Mouse (Mus musculus) monocyte, adult 5-6 weeks (primary cell): ENCODE measurements around the gene Smim24. TPM values are rescaled to one million over a fixed set of nuclear protein-coding genes. Genes with fewer than 3 reads are reported as not detected.

ENCODE experiments used
- ATAC-seq: fragments of 153-309, 156-312 bp; replicated peaks from 2 replicates; pipeline ENCODE4 v1.8.0; 2017; ENCODE audit warnings: mild to moderate bottlenecking; ENCODE audit not compliant: low TSS enrichment, insufficient number of reproducible peaks, severe bottlenecking, poor library complexity, low FRiP score
- total RNA-seq: library from RNA; stranded (forward); fragments of 200-1000, 200-491, 200-594 nt; gene quantifications from 3 replicates; pipeline ENCODE4 v1.2.3, GENCODE M21; 2017

Gene Smim24
- total RNA-seq, result 3.9 to 7.9 TPM (median 6.3 TPM) in 3 replicates

GRCm38 (mm10) chr10:81392781-81393185 is at the start of gene Smim24:
Gene Smim24 (plus strand): TSS chr10:81393051.
- ATAC-seq, result no peak

GRCm38 (mm10) chr10:81344421-81345161 is 48.3 kb upstream of the Smim24 start:
- no peak for ATAC-seq

GRCm38 (mm10) chr10:81345162-81345534 is 47.7 kb upstream of the Smim24 start:
- ATAC-seq, result no peak

- peak; percentile 25 for ATAC-seq
Measured at GRCm38 (mm10) chr10:81346453-81347067, 46.3 kb upstream of the Smim24 start.

- ATAC-seq, result no peak
Measured at GRCm38 (mm10) chr10:81349146-81349545, 43.7 kb upstream of the Smim24 start.

GRCm38 (mm10) chr10:81349961-81350350 is 42.9 kb upstream of the Smim24 start:
- ATAC-seq, result no peak

- ATAC-seq, result peak; percentile 91
Measured at GRCm38 (mm10) chr10:81350351-81351063, 42.3 kb upstream of the Smim24 start, which contains the start of gene Hmg20b. Gene Hmg20b (minus strand): TSS chr10:81350480.

GRCm38 (mm10) chr10:81351678-81352291 is 41.1 kb upstream of the Smim24 start:
- ATAC-seq, result no peak

- ATAC-seq, result no peak
Measured at GRCm38 (mm10) chr10:81354738-81355477, 37.9 kb upstream of the Smim24 start.

- ATAC-seq, result no peak
Measured at GRCm38 (mm10) chr10:81355533-81355932, 37.3 kb upstream of the Smim24 start.

GRCm38 (mm10) chr10:81356352-81356990 is 36.4 kb upstream of the Smim24 start:
- ATAC-seq, result peak; percentile 44

GRCm38 (mm10) chr10:81356991-81357844 is 35.6 kb upstream of the Smim24 start, which contains the start of gene Mfsd12:
Gene Mfsd12 (plus strand): TSS chr10:81357491.
- peak; percentile 51; the same call in 1 of the 2 replicates for ATAC-seq

- ATAC-seq, result no peak
Measured at GRCm38 (mm10) chr10:81358209-81358608, 34.6 kb upstream of the Smim24 start.

GRCm38 (mm10) chr10:81358841-81359240 is 34.0 kb upstream of the Smim24 start:
- peak; percentile 34 for ATAC-seq

- no peak for ATAC-seq
Measured at GRCm38 (mm10) chr10:81360721-81361120, 32.1 kb upstream of the Smim24 start.

GRCm38 (mm10) chr10:81362336-81362949 is 30.4 kb upstream of the Smim24 start:
- ATAC-seq, result no peak
